8 mouse cellular contexts compared by ENCODE assay signal in the genomic region with DNA sequence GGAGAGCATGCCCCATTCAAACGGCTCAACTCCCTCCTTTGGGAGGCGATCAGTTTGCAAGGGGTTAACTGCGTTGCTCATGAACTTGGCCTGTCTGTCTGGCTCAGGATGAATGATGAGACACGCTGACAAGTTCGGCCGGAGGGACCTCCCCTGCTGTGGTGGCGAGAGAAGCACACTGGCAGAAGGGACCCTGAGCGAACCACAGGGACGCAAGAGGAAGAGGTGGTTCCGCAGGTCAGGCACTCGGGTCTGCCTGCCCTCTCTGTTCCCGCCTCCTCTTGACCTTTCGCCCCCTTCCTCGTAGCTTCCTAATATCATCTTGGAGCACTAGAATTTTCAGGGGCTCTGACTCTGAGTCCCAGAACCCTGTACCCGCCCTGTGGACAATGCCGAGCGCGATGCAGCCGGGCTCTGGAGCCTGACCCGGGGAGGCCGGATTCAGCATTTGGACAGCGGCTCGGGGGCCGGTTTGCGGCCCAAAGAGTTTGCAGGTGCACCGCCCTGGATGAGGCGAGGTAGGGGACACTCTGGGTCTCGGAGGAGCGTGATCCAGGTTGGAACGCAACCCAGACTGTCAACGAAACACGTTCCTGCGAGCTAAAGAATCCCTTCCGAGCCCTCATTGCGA. TPM values are rescaled to one million over a fixed set of nuclear protein-coding genes. Genes with fewer than 3 reads are reported as not detected.
DNase-seq lines count a peak whose midpoint lies in the region; ATAC-seq lines count a peak whose summit lies in the region.

No protein-coding gene starts in this region.

- H3K36me3 ChIP-seq in hindbrain, embryonic 16.5 days (ENCODE audit: control insufficient read depth, insufficient read depth, low read length) = no peaks in the 10 kb centered on the region

- DNase-seq in left cerebral cortex, postnatal 36 days (ENCODE audit: low spot score in 2 of 2) = peak; percentile 40 to 42
- DNase-seq in left cerebral cortex, adult 18-20 months (ENCODE audit: low spot score in 2 of 2) = no peak
- peak; percentile 16 for DNase-seq in adrenal gland, adult 8-10 months
- peak; percentile 50 to 55 for DNase-seq in cerebellum, postnatal 36 days
- peak; percentile 51 to 64 for DNase-seq in lung, postnatal 4 days
- DNase-seq in right cerebral cortex, postnatal 25 days = peak; percentile 49

- peak overlapping the region; percentile 89 for H3K4me2 ChIP-seq in hindbrain, embryonic 16.5 days (ENCODE audit: low read length)

- H3K9ac ChIP-seq in hindbrain, embryonic 16.5 days (ENCODE audit: low read depth, low read length) = peak overlapping the region; percentile 98

- H3K4me3 ChIP-seq in hindbrain, embryonic 16.5 days (ENCODE audit: low read length) = peak overlapping the region; percentile 91

- intact Hi-C loops in left cerebral cortex, postnatal 36 days (cut with DNase I) = loop anchor here (5.0 to 10.0 kb wide), 2 partner anchors 153 to 236 kb away; a partner anchor contains a TSS

- peaks cover 5% of the 10 kb centered on the region; the same call in 1 of the 2 replicates for H3K27me3 ChIP-seq in hindbrain, embryonic 16.5 days (replicated peaks; ENCODE audit: control insufficient read depth, insufficient read depth, low read length)

- peaks cover 31% of the 10 kb centered on the region for H3K4me1 ChIP-seq in hindbrain, embryonic 16.5 days (ENCODE audit: control insufficient read depth, insufficient read depth, low read depth, low read length)

- H3K9me3 ChIP-seq in hindbrain, embryonic 16.5 days (ENCODE audit: control insufficient read depth, low read length) = no peaks in the 10 kb centered on the region

- no peak for ATAC-seq in hindbrain, embryonic 16.5 days
- ATAC-seq in erythroblast, adult 5-6 weeks (replicated peaks; ENCODE audit: low FRiP score, poor library complexity, severe bottlenecking) = no peak

- 2% methylated on average over 35 of the region's 35 CpGs for WGBS in hindbrain, embryonic 16.5 days

- peak overlapping the region; percentile 97 for H3K27ac ChIP-seq in hindbrain, embryonic 16.5 days (ENCODE audit: low read depth, low read length)

RNA-seq across cellular contexts. Expression of a gene that starts 32.9 kb away (rescaled TPM):
- 10 to 100 TPM; 77.8 to 97.5 TPM for total RNA-seq in left cerebral cortex, postnatal 36 days (2021)
- 100 to 1,000 TPM in 1 of 2 experiments, 10 to 100 TPM in 1; 92.3 to 115 TPM for total RNA-seq in left cerebral cortex, adult 18-20 months (2021)
- total RNA-seq in adrenal gland, adult 8-10 months (2022) = 10 to 100 TPM; 73.6 to 86.6 (median 84.0) TPM
- 24.2 and 26.4 TPM in 2 replicates for polyA plus RNA-seq in hindbrain, embryonic 16.5 days (2015; fragmentation: Nextera tagmentation; extraction: Ambion mirVana)
- 5.2 and 18.4 TPM in 2 replicates for total RNA-seq in erythroblast, adult 5-6 weeks (2015; ENCODE audit: low replicate concordance)
- 26.6 and 27.6 TPM in 2 replicates for total RNA-seq in erythroblast, adult 5-6 weeks (2017; ENCODE audit: low replicate concordance)

Comparison
In these comparisons a context has a peak if more than half of its experiments do, and no peak if none do; other contexts are left out.
1. DNase-seq: peak in left cerebral cortex, postnatal 36 days (2 of 2), adrenal gland, adult 8-10 months (single experiment), cerebellum, postnatal 36 days (2 of 2), lung, postnatal 4 days (2 of 2) and right cerebral cortex, postnatal 25 days (single experiment); none in left cerebral cortex, adult 18-20 months (0 of 2).